Mouse (Mus musculus) embryonic fibroblast, embryonic 13.5 days (primary cell): ENCODE data around the gene Adamts4.

Source experiments
- CTCF ChIP-seq: IDR thresholded peaks from 2 replicates; pipeline ENCODE4 v1.5.1; 2011; ENCODE audit warnings: mild to moderate bottlenecking, control low read depth, low read length, moderate library complexity, borderline replicate concordance; ENCODE audit not compliant: insufficient read depth
- POLR2A ChIP-seq: IDR thresholded peaks from 2 replicates; pipeline ENCODE4 v1.6.1; 2011; ENCODE audit warnings: low read depth, mild to moderate bottlenecking, control low read depth, low read length, moderate library complexity

DNA sequence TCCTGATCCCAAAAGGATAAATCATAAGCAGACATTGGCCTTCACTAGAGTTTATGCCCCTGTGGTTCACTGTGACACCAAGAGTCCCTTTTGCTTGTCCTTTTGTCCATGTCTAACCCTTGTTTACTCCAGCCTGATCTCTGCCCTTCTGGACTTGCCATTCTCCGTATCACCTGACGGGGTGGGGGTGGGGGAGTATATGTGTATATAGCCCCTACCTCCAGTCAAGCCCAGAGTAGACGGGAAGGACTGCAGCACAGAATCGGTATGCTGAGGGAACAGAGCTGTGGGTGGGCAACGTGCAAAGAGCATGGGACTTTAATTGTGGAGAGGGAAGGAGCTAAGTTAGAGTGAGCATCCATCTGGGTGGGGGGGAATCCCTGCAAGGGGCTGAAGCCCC lies 25.4 kb upstream of the Adamts4 start, which contains the start of gene Apoa2:
- TF ChIP-seq CTCF (no peak), POLR2A (no peak)
